Comparison of ENCODE assay signal across 8 mouse cellular contexts in the genomic region with DNA sequence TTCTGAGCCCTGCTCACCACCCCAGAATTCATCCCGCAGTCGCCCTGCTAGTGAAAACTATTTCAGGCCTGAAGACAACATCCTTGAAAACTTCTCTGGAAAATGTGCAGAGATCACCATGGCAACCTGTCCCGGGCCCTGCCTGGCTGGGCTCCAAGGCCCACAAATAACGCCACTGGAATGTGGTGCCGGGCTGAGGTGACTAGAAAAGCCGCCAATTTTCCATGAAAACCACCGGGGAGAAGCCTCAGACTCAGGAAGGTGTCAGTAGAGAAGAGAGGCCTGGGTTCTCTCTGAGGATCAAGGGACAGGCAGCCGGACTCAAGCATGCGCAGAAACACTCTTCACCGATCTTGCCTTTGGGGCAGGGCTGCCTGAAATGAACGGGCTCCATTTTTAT. TPM values are rescaled to one million over a fixed set of nuclear protein-coding genes. Genes with fewer than 3 reads are reported as not detected.
DNase-seq lines count a peak whose midpoint lies in the region; ATAC-seq and TF ChIP-seq lines count a peak whose summit lies in the region.

No protein-coding gene starts in this region.

- H3K36me3 ChIP-seq in heart, embryonic 10.5 days, result no peaks in the 10 kb centered on the region
- no peaks in the 10 kb centered on the region for H3K36me3 ChIP-seq in limb, embryonic 13.5 days
- no peaks in the 10 kb centered on the region for H3K36me3 ChIP-seq in neural tube, embryonic 15.5 days
- H3K36me3 ChIP-seq in thymus, adult 2 months (ENCODE audit: control insufficient read depth, insufficient read depth, low read length), result no peaks in the 10 kb centered on the region

- H3K27me3 ChIP-seq in heart, embryonic 10.5 days (ENCODE audit: insufficient read depth, poor library complexity, severe bottlenecking), result no peaks in the 10 kb centered on the region
- H3K27me3 ChIP-seq in limb, embryonic 13.5 days, result no peaks in the 10 kb centered on the region
- H3K27me3 ChIP-seq in neural tube, embryonic 15.5 days (replicated peaks), result no peaks in the 10 kb centered on the region
- no peaks in the 10 kb centered on the region for H3K27me3 ChIP-seq in thymus, adult 2 months (ENCODE audit: control insufficient read depth, insufficient read depth, low read length)

- ATAC-seq in limb, embryonic 13.5 days (ENCODE audit: low FRiP score, low read depth), result peak; percentile 88
- ATAC-seq in neural tube, embryonic 15.5 days (ENCODE audit: low FRiP score), result no peak

- peaks cover 7% of the 10 kb centered on the region for H3K4me1 ChIP-seq in embryonic fibroblast, embryonic 13.5 days (ENCODE audit: control insufficient read depth, insufficient read depth, low read length)
- H3K4me1 ChIP-seq in heart, embryonic 10.5 days, result peaks cover 20% of the 10 kb centered on the region
- peaks cover 36% of the 10 kb centered on the region for H3K4me1 ChIP-seq in limb, embryonic 13.5 days
- peaks cover 21% of the 10 kb centered on the region for H3K4me1 ChIP-seq in neural tube, embryonic 15.5 days
- H3K4me1 ChIP-seq in thymus, adult 2 months (replicated peaks; ENCODE audit: control insufficient read depth, insufficient read depth, low read length), result no peaks in the 10 kb centered on the region

- peak overlapping the region; percentile 76 for H3K27ac ChIP-seq in embryonic fibroblast, embryonic 13.5 days (ENCODE audit: insufficient read depth, low read length)
- H3K27ac ChIP-seq in heart, embryonic 10.5 days, result peak overlapping the region; percentile 85
- H3K27ac ChIP-seq in limb, embryonic 13.5 days, result peak overlapping the region; percentile 97
- H3K27ac ChIP-seq in neural tube, embryonic 15.5 days (replicated peaks), result peak overlapping the region; percentile 81
- no peak overlapping the region for H3K27ac ChIP-seq in thymus, adult 2 months (ENCODE audit: control insufficient read depth, insufficient read depth, low read length)

- 19% methylated on average over 11 of the region's 11 CpGs for WGBS in heart, embryonic 10.5 days
- 14% methylated on average over 11 of the region's 11 CpGs for WGBS in limb, embryonic 13.5 days
- 15% methylated on average over 11 of the region's 11 CpGs for WGBS in neural tube, embryonic 15.5 days
- WGBS in thymus, adult 2 months, result 88% methylated on average over 11 of the region's 11 CpGs

- peak overlapping the region; percentile 46 for H3K4me2 ChIP-seq in limb, embryonic 13.5 days (replicated peaks)
- H3K4me2 ChIP-seq in neural tube, embryonic 15.5 days, result peak overlapping the region; percentile 32

- H3K4me3 ChIP-seq in embryonic fibroblast, embryonic 13.5 days (ENCODE audit: insufficient read depth, low read length), result no peak overlapping the region
- H3K4me3 ChIP-seq in heart, embryonic 10.5 days, result peak overlapping the region; percentile 35
- H3K4me3 ChIP-seq in limb, embryonic 13.5 days, result no peak overlapping the region
- no peak overlapping the region for H3K4me3 ChIP-seq in neural tube, embryonic 15.5 days (replicated peaks)
- no peak overlapping the region for H3K4me3 ChIP-seq in thymus, adult 2 months (ENCODE audit: control insufficient read depth, insufficient read depth, low read length)

- 0 out of 2 replicates have a peak, but pooled peaks have one; percentile 39 for TF ChIP-seq POLR2A in embryonic fibroblast, embryonic 13.5 days (IDR thresholded peaks at IDR 0.05; ENCODE audit: low read depth, low read length)
- no peak for TF ChIP-seq POLR2A in thymus, adult 2 months (IDR thresholded peaks at IDR 0.05; ENCODE audit: control insufficient read depth, extremely low read depth, insufficient read depth, low read length, poor library complexity)

- no peak for TF ChIP-seq CTCF in embryonic fibroblast, embryonic 13.5 days (IDR thresholded peaks at IDR 0.05; ENCODE audit: borderline replicate concordance, insufficient read depth, low read length)
- no peak for TF ChIP-seq CTCF in thymus, adult 2 months (IDR thresholded peaks at IDR 0.05; ENCODE audit: borderline replicate concordance, control insufficient read depth, extremely low read depth, insufficient read depth, low read length, poor library complexity)

- no peak overlapping the region for H3K9ac ChIP-seq in limb, embryonic 13.5 days
- H3K9ac ChIP-seq in neural tube, embryonic 15.5 days (replicated peaks), result no peak overlapping the region

- H3K9me3 ChIP-seq in heart, embryonic 10.5 days, result no peaks in the 10 kb centered on the region
- no peaks in the 10 kb centered on the region for H3K9me3 ChIP-seq in limb, embryonic 13.5 days
- no peaks in the 10 kb centered on the region for H3K9me3 ChIP-seq in neural tube, embryonic 15.5 days (replicated peaks)

- peak; percentile 40 to 60 for DNase-seq in cerebellum, postnatal 10 days
- DNase-seq in cerebellum, adult 11-12 months, result no peak
- DNase-seq in heart, embryonic 10.5 days (ENCODE audit: low spot score), result peak; percentile 91
- DNase-seq in kidney, adult 9 months, result peak; percentile 89
- DNase-seq in thymus, adult 2 months, result no peak

RNA-seq across cellular contexts. Expression of gene Srsf10, which starts 27.1 kb away (rescaled TPM):
- 177 and 193 TPM in 2 replicates for polyA plus RNA-seq in embryonic fibroblast, embryonic 13.5 days (2011; ENCODE audit: insufficient read length, low read depth, missing spikeins)
- 188 and 227 TPM in 2 replicates for polyA plus RNA-seq in heart, embryonic 10.5 days (2016; fragmentation: Nextera tagmentation; extraction: Ambion mirVana)
- polyA plus RNA-seq in limb, embryonic 13.5 days (2015; fragmentation: Nextera tagmentation; extraction: Ambion mirVana), result 323 and 330 TPM in 2 replicates
- polyA plus RNA-seq in neural tube, embryonic 15.5 days (2015; fragmentation: Nextera tagmentation; extraction: Ambion mirVana), result 157 and 178 TPM in 2 replicates
- polyA plus RNA-seq in thymus, adult 2 months (2012; rRNA removed), result 194 and 220 TPM in 2 replicates

RNA-seq across cellular contexts. Expression of gene Pnrc2, which starts 45.2 kb away (rescaled TPM):
- 127 and 164 TPM in 2 replicates for polyA plus RNA-seq in embryonic fibroblast, embryonic 13.5 days (2011; ENCODE audit: insufficient read length, low read depth, missing spikeins)
- polyA plus RNA-seq in heart, embryonic 10.5 days (2016; fragmentation: Nextera tagmentation; extraction: Ambion mirVana), result 121 and 150 TPM in 2 replicates
- 192 and 195 TPM in 2 replicates for polyA plus RNA-seq in limb, embryonic 13.5 days (2015; fragmentation: Nextera tagmentation; extraction: Ambion mirVana)
- 82.1 and 114 TPM in 2 replicates for polyA plus RNA-seq in neural tube, embryonic 15.5 days (2015; fragmentation: Nextera tagmentation; extraction: Ambion mirVana)
- 26.7 and 28.6 TPM in 2 replicates for polyA plus RNA-seq in thymus, adult 2 months (2012; rRNA removed)

Comparison
In these comparisons a context has a peak if more than half of its experiments do, and no peak if none do; other contexts are left out.
1. DNase-seq: peak in cerebellum, postnatal 10 days (2 of 2), heart, embryonic 10.5 days (single experiment) and kidney, adult 9 months (single experiment); none in cerebellum, adult 11-12 months (single experiment) and thymus, adult 2 months (single experiment).